Mouse (Mus musculus): ENCODE measurements around the gene Tldc1.

The Tldc1 gene

DNA sequence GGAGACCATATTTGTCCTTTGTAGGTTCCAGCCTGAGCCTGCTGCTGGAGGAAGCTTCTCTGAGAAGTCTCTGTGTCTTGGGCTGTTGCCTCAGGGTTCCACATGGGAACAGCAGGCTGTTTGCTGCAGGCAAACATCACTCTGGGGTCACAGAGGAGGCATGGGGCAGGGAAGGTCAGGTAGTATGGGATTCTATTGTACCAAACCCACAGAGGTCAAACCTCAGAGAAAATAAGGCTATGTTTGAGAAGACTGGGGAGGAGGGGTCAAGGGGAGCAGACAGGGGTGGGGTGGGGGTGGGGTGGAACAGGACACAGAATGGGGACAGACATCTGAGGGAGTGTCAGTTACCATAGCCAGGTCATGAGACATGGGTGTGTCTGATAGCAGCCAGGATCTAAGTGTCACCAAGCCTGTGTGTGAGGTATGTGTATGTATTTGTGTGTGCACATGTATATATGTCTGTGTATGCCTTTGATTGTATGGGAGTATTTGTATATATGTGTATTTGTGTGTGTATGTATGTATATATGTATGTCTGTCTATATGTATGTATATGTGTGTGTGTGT lies 61.4 kb downstream of the Tldc1 start:
- no peak for DNase-seq

DNA sequence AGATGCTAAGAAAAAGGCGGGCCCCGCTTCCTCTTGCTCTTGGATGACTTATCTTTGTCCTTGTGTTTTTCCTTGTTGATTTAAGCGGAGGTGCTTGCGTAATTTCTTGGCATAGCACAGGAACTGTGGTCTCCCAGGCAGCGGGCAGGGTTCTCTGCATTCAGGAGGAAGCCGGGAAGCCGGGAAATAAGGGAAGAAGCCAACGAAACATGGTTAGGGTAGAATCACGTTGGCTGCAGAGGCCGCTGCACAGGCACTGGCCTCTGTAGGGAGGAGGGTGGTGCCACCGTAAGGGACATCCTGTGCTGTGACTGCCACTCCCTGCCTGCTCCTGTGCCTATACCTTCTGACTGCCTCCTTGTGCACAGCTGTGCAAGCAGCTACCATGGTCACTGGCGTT lies 63.0 kb downstream of the Tldc1 start:
- peak; percentile 85 for DNase-seq

GRCm38 (mm10) chr8:119713421-119713820 lies 64.8 kb downstream of the Tldc1 start:
- no peak for DNase-seq

DNA sequence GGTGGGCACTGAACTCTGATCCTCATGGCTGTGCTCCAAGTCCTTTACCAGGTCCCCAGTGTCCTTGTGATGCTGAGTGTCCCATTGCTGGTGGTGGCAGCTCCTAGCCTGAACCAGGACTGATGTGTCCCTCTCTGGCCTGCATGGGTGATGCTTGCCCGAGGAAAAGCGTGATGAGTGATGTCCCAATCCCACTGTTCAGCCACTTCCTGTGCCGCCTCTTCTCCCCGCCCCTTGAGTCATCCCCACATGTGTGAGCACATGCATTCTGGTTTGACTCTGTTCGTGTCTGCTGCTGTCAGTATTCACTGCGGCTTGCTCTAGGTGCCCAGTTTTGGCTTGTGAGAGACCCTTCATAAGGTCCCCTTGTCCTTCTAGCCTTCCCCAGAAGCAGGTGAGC lies 66.0 kb downstream of the Tldc1 start:
- peak; percentile 78 for DNase-seq

All from lung, postnatal 10 days (tissue).